Mouse (Mus musculus): ENCODE data around the gene Dctn1.

DNA sequence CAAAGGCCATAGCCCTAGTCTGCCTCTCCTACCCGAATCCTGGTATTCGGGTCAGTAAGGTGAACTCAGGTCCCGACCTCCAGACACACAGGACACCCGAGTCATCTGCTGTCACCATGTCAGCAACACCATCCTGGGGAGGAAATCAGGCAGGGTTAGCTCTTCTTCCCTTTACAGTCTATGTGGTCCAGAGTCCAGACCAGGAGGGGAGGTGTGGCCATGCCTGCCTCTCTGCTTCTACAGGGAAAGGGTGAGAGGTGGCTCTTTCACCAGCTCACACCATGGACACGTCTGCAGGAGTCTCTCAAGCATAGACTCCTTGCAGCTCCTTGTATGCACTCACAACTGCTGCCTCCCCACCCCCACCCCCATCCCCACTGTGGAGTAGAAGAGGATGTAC, 12.2 kb upstream of the Dctn1 start:
- TF ChIP-seq CTCF (IDR thresholded peaks at IDR 0.05; ENCODE audit: borderline replicate concordance, extremely low read depth, insufficient read depth, insufficient read length) (no peak), POLR2A (IDR thresholded peaks at IDR 0.05; ENCODE audit: borderline replicate concordance, extremely low read depth, insufficient read depth, insufficient read length, poor library complexity, severe bottlenecking) (no peak)

All from brain, embryonic 14.5 days (tissue).